Mouse (Mus musculus): ENCODE measurements around the gene Gm3285.

Gm3285 gene

DNA sequence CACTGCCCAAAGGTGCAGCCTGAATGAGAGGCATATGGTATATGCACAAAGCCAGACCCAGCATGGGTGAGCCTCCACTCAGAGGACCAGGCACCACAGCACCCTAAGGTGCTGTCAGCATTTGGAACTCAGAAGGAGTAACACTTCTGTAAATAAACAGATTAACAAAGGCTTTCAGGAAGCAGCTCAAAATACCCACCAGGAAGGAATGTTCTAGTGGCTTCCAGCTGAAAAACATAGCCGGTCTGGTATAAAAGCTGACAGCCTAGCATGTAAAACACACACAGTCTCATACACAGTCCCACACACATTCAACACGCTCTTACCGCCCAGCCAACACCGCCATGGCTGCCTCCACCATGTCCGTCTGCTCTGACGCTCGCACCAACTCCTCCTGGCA, at the start of gene Gm3285:
Gm3285 (plus strand) TSS at position 301 of the 400 bp plus-strand sequence.
- no peak for DNase-seq (ENCODE audit: low spot score)

DNA sequence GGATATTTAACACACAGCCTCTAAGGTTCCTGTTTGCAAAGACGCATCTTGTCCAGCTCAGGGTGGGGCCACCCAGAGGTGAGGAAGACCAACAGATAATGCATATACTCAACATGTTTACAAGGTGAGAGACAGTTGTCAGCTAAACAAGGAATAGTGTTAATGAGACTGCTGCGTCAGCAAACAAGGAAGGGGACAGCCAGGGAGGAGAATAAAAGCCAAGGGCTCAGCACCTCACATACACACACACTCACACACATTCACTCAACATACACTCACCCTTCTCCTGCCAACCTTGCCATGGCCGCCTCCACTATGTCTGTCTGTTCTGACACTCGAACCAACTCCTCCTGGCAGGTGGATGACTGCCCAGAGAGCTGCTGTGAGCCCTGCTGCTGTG, 47.4 kb upstream of the Gm3285 start, which contains the start of gene Gm2696:
Gm2696 (plus strand) TSS at position 301 of the 400 bp plus-strand sequence.
- no peak for DNase-seq (ENCODE audit: low spot score)

- peak; percentile 51 for DNase-seq (ENCODE audit: low spot score)
Observed at GRCm38 (mm10) chr10:77815514-77815913, 46.3 kb upstream of the Gm3285 start.

DNA sequence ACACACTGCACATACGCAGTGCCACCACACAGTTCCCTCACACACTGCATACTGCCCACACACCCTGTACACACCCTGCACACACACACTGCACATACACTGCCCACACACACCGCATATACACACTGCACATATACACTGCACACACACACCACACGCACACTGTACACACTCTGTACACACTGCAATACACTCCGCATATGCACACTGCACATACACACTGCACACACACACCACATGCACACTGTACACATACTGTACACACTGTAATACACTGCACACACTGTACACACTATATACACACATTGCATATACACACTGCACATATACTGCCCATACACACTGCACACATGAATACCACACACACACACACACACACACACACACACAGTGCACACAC, 43.3 kb upstream of the Gm3285 start:
- no peak for DNase-seq (ENCODE audit: low spot score)

DNA sequence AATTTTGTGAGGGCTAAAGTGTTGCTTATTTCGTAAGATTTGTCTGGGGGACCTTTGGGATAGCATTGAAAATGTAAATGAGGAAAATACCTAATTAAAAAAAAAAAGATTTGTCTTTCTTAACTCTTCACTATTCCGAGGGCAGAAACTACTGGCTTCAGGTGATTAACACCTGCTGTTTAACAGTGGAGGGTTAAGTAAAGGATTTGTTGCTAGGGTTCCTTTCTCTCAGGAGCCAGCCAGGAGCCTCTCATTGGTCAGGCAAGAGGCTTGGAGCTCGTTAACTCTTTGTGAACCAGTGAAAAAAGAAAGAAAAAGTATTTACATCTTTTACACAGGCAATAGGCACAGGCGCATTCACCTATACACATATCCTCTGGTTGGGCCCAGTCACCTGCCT, 42.6 kb upstream of the Gm3285 start:
- DNase-seq (ENCODE audit: low spot score): no peak

- DNase-seq (ENCODE audit: low spot score): no peak
Observed at GRCm38 (mm10) chr10:77826951-77827350, 34.8 kb upstream of the Gm3285 start, which contains the start of gene Krtap10-4. TSS of gene Krtap10-4 (minus strand) at chr10:77827095.

DNA sequence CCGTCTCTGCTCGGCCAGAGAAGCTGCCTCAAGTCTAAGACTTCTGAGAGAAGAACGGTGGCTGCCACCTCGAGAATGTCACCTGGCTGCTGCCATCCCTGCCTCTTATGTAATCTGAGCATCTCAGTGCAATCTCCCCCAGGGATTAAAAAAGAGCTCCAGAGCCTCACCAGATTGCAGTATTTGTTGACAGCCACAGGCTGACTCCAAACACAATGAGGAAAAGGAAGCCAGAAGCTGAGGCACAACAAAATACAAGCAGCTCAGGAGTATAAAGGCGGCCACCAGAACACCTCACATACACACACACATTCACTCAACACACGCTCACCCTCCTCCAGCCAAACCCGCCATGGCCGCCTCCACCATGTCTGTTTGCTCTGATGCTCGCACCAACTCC, 26.1 kb upstream of the Gm3285 start, which contains the start of gene Krtap10-10:
Krtap10-10 (plus strand) TSS at position 301 of the 400 bp plus-strand sequence.
- DNase-seq (ENCODE audit: low spot score): no peak

DNA sequence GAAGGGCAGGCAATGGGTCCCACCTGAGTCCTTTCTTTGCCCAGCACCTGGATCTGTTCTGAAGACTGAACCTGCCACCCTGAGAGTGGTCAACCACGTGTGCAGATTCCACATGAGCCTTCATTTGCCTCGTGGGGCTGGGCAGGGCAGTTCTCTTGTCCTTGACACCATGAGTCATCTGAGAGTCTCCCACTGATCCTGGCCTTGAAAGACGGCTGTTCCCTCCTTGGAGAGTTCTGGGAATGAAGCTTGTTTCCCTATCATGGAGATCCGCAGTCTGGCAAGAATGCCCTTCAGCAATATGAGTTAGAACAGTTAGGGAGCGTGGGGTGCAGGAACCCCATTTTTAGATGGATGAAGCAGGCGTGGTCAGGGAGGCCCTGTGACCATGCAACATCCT, 22.8 kb upstream of the Gm3285 start:
- DNase-seq (ENCODE audit: low spot score): no peak

GRCm38 (mm10) chr10:77846503-77846902, 15.3 kb upstream of the Gm3285 start, which contains the start of gene Gm36176:
TSS of gene Gm36176 (plus strand) at chr10:77846803.
- no peak for DNase-seq (ENCODE audit: low spot score)

GRCm38 (mm10) chr10:77846961-77847360, 14.8 kb upstream of the Gm3285 start:
- no peak for DNase-seq (ENCODE audit: low spot score)

- DNase-seq (ENCODE audit: low spot score): no peak
Observed at GRCm38 (mm10) chr10:77847538-77847937, 14.2 kb upstream of the Gm3285 start.

DNA sequence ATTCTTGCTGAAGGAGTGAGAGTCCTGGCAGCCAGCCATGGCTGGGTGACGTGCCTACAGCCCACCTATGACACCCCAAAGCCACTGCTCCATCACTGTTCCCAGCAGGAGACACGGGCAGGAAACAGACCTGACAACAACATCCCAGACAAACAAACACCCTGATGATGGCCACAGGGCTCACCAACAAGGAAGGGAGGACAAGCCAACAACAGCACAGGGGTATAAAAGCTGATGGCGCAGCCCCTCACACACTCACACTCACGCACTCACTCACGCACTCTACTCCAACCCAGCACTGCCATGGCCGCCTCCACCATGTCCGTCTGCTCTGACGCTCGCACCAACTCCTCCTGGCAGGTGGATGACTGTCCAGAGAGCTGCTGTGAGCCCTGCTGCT, 9.2 kb upstream of the Gm3285 start, which contains the start of gene Gm10318:
Gm10318 (plus strand) TSS at position 301 of the 400 bp plus-strand sequence.
- DNase-seq (ENCODE audit: low spot score): no peak

GRCm38 (mm10) chr10:77864067-77864761, 2.4 kb downstream of the Gm3285 start:
- peak; percentile 79 for DNase-seq (ENCODE audit: low spot score)

DNA sequence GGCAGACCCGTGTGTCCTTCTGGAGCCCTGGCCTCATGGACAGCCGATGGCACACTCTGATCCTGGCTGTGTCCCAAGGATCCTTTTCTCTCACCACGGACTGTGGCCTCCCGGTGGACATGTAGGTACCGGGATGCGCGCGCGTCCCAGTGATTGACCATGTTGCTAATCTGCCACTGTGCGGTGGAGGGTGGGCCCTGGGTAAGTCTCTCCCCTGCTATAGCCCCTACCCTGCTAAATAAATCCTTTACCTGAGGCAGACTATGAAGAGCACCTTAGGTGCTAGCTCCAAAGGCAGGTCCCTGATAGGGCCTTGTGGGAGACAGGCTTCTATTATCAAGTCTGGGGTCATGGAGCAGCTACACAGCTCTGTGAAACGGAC, 3.0 kb downstream of the Gm3285 start:
- DNase-seq (ENCODE audit: low spot score): no peak

DNA sequence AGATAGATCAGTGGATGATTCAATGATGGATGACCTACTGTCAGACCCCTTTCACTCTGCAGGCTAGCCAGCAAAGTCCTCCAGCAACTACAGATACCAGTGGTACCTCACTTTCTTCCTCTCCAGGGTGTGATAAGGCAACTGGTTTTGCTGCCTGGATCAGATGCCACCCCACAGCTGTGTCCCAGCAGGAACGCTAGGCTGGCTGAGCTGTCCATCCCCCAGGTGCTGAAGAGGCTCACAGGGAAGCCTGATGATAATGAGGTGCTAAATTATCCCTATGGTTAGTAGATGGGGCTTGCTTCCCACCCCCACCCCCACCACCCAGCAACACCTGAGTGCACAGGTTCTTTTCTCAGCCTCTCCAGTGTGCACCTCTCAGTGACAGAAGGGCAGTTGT, 5.8 kb downstream of the Gm3285 start:
- peak; percentile 9 for DNase-seq (ENCODE audit: low spot score)

DNA sequence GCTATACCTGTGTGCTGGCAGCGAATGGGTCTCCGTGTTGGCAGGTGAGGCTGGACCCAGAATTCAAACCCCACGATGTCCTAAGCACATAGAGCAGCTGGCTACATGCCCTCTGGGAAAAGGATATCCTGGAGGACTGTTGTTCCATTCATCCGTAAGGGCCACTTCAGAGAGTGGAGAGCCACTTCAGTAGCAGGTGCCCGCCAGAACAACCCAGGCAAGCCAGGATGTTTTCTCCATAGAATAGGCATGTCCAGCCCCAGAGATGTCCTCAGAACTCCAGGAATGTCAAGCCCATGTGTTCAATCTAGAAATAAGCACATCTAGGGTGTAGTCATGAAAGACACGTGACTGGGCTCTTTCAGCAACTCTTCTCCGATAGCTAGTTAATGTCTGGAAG, 7.9 kb downstream of the Gm3285 start:
- no peak for DNase-seq (ENCODE audit: low spot score)

DNA sequence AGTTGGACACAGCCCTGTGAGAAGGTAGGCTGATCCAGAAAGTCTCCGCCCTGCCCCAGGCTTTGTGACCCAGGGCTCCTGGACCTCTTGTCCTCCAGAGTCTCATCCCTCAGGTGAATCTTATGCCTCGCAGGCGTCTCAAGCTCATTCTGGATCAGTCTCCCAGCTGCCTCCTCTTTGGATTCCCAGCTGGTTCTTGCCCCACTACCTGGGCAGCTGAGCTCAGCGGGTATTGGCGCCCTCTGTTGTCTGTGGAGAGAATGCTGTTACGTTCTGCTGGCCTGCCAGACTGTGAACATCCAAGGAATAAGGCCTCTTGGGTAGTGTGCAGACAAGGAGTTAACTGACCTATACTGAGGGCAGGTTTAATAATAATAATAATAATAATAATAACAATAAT, 17.2 kb downstream of the Gm3285 start:
- peak; percentile 4 for DNase-seq (ENCODE audit: low spot score)

DNA sequence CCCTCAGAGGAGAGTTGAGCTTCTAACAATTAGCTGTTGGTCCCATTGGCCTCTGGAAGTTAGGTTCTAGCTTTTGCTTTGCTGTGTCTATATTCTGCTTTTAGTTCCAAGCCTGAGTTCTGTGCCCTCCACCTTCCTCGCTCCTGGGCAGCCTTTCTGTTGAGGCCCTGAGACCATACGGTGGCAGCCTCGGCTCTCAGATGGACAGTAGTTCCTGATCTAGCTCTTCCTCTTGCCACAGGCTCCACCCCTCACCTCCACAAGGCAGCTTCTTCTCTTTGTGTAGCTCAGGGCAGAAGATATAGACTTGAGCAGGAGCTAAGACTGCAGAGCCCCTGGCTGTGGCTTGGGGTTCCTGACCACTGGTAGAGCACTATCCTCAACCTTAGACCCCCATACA, 18.5 kb downstream of the Gm3285 start:
- no peak for DNase-seq (ENCODE audit: low spot score)

GRCm38 (mm10) chr10:77882553-77882952, 20.8 kb downstream of the Gm3285 start:
- DNase-seq (ENCODE audit: low spot score): no peak

GRCm38 (mm10) chr10:77886007-77886747, 24.4 kb downstream of the Gm3285 start:
- DNase-seq (ENCODE audit: low spot score): peak; percentile 43

DNA sequence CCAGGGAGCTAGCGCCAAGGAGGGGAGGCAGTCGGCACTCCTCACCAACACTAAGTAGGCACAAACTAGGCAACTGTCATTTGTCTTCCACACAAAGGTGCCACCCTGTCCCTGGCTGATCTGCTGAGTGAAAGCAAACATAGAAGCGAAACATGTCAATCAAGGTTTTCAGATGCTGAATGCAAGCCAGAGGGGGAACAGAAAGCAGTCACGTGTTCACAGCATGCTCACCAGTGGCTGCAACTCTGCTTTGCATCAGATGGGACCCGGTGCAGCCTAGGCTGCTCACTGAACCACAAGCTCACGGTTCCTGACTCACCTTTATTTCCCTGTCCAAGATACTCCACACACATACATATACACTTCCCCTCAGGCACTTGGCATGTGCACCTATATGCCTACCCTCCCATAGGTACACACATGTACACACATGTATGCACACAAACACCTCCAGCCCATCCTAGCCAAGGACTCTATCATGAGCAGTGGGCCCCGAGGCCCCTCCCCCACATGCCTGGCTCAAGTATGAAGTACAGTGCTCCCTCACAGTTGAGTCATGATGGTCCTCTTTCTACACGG, 29.3 kb downstream of the Gm3285 start:
- no peak for DNase-seq (ENCODE audit: low spot score)

DNA sequence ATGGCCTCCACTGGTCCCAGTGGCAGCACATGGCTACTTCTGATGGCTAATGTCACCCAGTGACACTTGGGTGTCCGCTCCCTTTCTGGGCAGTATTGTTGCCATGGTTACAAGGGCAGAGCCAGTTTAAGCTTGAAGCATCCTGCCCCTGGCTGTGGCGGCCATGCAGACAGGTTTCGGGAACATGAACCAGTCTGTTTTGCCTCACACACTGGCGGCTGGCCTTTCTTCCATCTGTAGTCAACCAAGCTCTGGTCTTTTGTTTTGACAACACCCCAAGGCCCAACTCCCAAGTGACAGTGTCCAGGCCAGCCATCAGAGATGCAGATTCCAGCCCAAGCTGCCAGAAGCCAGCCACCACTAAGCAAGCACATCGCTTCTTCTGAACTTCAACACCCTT, 33.8 kb downstream of the Gm3285 start:
- DNase-seq (ENCODE audit: low spot score): peak; percentile 16

- DNase-seq (ENCODE audit: low spot score): no peak
Observed at GRCm38 (mm10) chr10:77900126-77900525, 38.4 kb downstream of the Gm3285 start.

Measured in embryo, embryonic 10.5 days (tissue).